11 mouse cellular contexts compared by ENCODE assay signal in genomic region chr7:128356868-128357755, GRCm38 (mm10). TPM values are rescaled to one million over a fixed set of nuclear protein-coding genes. Genes with fewer than 3 reads are reported as not detected.
DNase-seq lines count a peak whose midpoint lies in the region; ATAC-seq and TF ChIP-seq lines count a peak whose summit lies in the region.
"Had no signal": no experiment of that assay in that cellular context is flagged by ENCODE, and none has a peak within 500 bp of the region (broad histone marks: within the 10 kb centered on the region; RNA-seq: fewer than 3 reads in every experiment).

No protein-coding gene starts in this region.

- no peaks in the 10 kb centered on the region for H3K9me3 ChIP-seq in kidney, embryonic 16.5 days (ENCODE audit: low read length)
- no peaks in the 10 kb centered on the region for H3K9me3 ChIP-seq in midbrain, embryonic 13.5 days
- H3K9me3 ChIP-seq: embryonic facial prominence, embryonic 13.5 days; hindbrain, embryonic 15.5 days; midbrain, embryonic 12.5 days had no signal

- peak; percentile 55 for TF ChIP-seq CTCF in cortical plate, adult 2 months (IDR thresholded peaks at IDR 0.05; ENCODE audit: extremely low read depth, insufficient read depth, low read length)

- TF ChIP-seq POLR2A in cortical plate, adult 2 months (IDR thresholded peaks at IDR 0.05; ENCODE audit: extremely low read depth, insufficient read depth, low read length), result no peak

- no peaks in the 10 kb centered on the region for H3K4me1 ChIP-seq in kidney, embryonic 16.5 days (ENCODE audit: insufficient read depth, low read length)
- no peaks in the 10 kb centered on the region for H3K4me1 ChIP-seq in cortical plate, adult 2 months (ENCODE audit: control insufficient read depth, insufficient read depth, low read length)
- H3K4me1 ChIP-seq in midbrain, embryonic 13.5 days (replicated peaks), result no peaks in the 10 kb centered on the region
- H3K4me1 ChIP-seq: hindbrain, embryonic 15.5 days; midbrain, embryonic 12.5 days had no signal

- no peak overlapping the region for H3K9ac ChIP-seq in kidney, embryonic 16.5 days (replicated peaks; ENCODE audit: low read length)
- H3K9ac ChIP-seq in midbrain, embryonic 13.5 days (replicated peaks), result no peak overlapping the region
- H3K9ac ChIP-seq: embryonic facial prominence, embryonic 13.5 days; hindbrain, embryonic 15.5 days; midbrain, embryonic 12.5 days had no signal

- ATAC-seq in cerebellum, adult (ENCODE audit: insufficient number of reproducible peaks, low FRiP score, low TSS enrichment), result 0 out of 2 replicates have a peak, but pooled peaks have one; percentile 49
- no peak for ATAC-seq in kidney, embryonic 16.5 days (ENCODE audit: low FRiP score, low TSS enrichment)
- ATAC-seq in midbrain, embryonic 13.5 days, result no peak

- 68% methylated on average over 9 of the region's 9 CpGs for WGBS in kidney, embryonic 16.5 days
- 69% methylated on average over 9 of the region's 9 CpGs for WGBS in midbrain, embryonic 13.5 days

- no peak overlapping the region for H3K4me2 ChIP-seq in kidney, embryonic 16.5 days (replicated peaks; ENCODE audit: low read depth, low read length)
- no peak overlapping the region for H3K4me2 ChIP-seq in midbrain, embryonic 13.5 days (replicated peaks)
- H3K4me2 ChIP-seq: embryonic facial prominence, embryonic 13.5 days; hindbrain, embryonic 15.5 days; midbrain, embryonic 12.5 days had no signal

- H3K36me3 ChIP-seq in kidney, embryonic 16.5 days (ENCODE audit: insufficient read depth, low read length), result no peaks in the 10 kb centered on the region
- no peaks in the 10 kb centered on the region for H3K36me3 ChIP-seq in midbrain, embryonic 13.5 days
- H3K36me3 ChIP-seq: embryonic facial prominence, embryonic 13.5 days; hindbrain, embryonic 15.5 days; midbrain, embryonic 12.5 days had no signal

- H3K4me3 ChIP-seq in kidney, embryonic 16.5 days (ENCODE audit: low read length), result no peak overlapping the region
- H3K4me3 ChIP-seq in cortical plate, adult 2 months (ENCODE audit: insufficient read depth, low read length), result no peak overlapping the region
- no peak overlapping the region for H3K4me3 ChIP-seq in midbrain, embryonic 13.5 days (replicated peaks)
- H3K4me3 ChIP-seq: embryonic facial prominence, embryonic 13.5 days; hindbrain, embryonic 15.5 days; midbrain, embryonic 12.5 days had no signal

- no peaks in the 10 kb centered on the region for H3K27me3 ChIP-seq in kidney, embryonic 16.5 days (ENCODE audit: insufficient read depth, low read length)
- H3K27me3 ChIP-seq in midbrain, embryonic 13.5 days, result no peaks in the 10 kb centered on the region
- H3K27me3 ChIP-seq: embryonic facial prominence, embryonic 13.5 days; hindbrain, embryonic 15.5 days; midbrain, embryonic 12.5 days had no signal

- no peak for DNase-seq in cerebellum, adult 11-12 months
- peak; percentile 12 to 36 for DNase-seq in kidney, postnatal 4 days
- DNase-seq in lung, postnatal 10 days, result peak; percentile 69
- no peak for DNase-seq in urinary bladder, postnatal 4 days (ENCODE audit: low spot score in 2 of 2)

- no peak overlapping the region for H3K27ac ChIP-seq in kidney, embryonic 16.5 days (ENCODE audit: low read length)
- H3K27ac ChIP-seq in cortical plate, adult 2 months (ENCODE audit: insufficient read depth, low read length), result no peak overlapping the region
- no peak overlapping the region for H3K27ac ChIP-seq in midbrain, embryonic 13.5 days
- H3K27ac ChIP-seq: embryonic facial prominence, embryonic 13.5 days; hindbrain, embryonic 15.5 days; midbrain, embryonic 12.5 days had no signal

RNA-seq across cellular contexts. Expression of gene BC017158, which starts 59.1 kb away (rescaled TPM):
- 34.2 and 39.0 TPM in 2 replicates for polyA plus RNA-seq in kidney, embryonic 16.5 days (2015; fragmentation: Nextera tagmentation; extraction: Ambion mirVana)
- polyA plus RNA-seq in cortical plate, adult 2 months (2012; rRNA removed), result 30.9 and 31.8 TPM in 2 replicates
- polyA plus RNA-seq in midbrain, embryonic 13.5 days (2015; fragmentation: Nextera tagmentation; extraction: Ambion mirVana), result 17.5 and 17.7 TPM in 2 replicates

Comparison
In these comparisons a context has a peak if more than half of its experiments do, and no peak if none do; other contexts are left out.
1. DNase-seq: peak in kidney, postnatal 4 days (2 of 2) and lung, postnatal 10 days (single experiment); none in cerebellum, adult 11-12 months (single experiment) and urinary bladder, postnatal 4 days (0 of 2).